Mouse (Mus musculus) neural tube, embryonic 11.5 days (tissue): Measurements from ENCODE around the gene Vmn1r61. TPM values are rescaled to one million over a fixed set of nuclear protein-coding genes. Genes with fewer than 3 reads are reported as not detected.

ENCODE experiments used
- ATAC-seq: fragments of 200-750 bp; cut with Nextera tagmentation; 2 replicates; pipeline ENCODE4 v1.8.0; 2017; ENCODE audit warnings: moderate number of reproducible peaks, mild to moderate bottlenecking, moderate TSS enrichment, moderate library complexity; ENCODE audit not compliant: insufficient read depth, low FRiP score, low TSS enrichment
- DNase-seq: peaks from one replicate; pipeline ENCODE4 v3.0.0-alpha.2; 2015; ENCODE audit warnings: low spot score
- H3K27ac ChIP-seq: fragments of 300-500 bp; sonication (generic); 2 replicates; pipeline ENCODE4 v1.5.1; 2014; ENCODE audit warnings: low read depth, mild to moderate bottlenecking, low read length
- H3K27me3 ChIP-seq: fragments of 300-500 bp; sonication (generic); 2 replicates; pipeline ENCODE4 v1.6.1; 2014; ENCODE audit warnings: mild to moderate bottlenecking, low read length, mixed read lengths; ENCODE audit not compliant: control insufficient read depth, insufficient read depth
- H3K36me3 ChIP-seq: fragments of 300-500 bp; sonication (generic); 2 replicates; pipeline ENCODE4 v1.6.1; 2014; ENCODE audit warnings: mild to moderate bottlenecking, low read length, moderate library complexity, mixed read lengths; ENCODE audit not compliant: control insufficient read depth, insufficient read depth
- H3K4me1 ChIP-seq: fragments of 300-500 bp; sonication (generic); 2 replicates; pipeline ENCODE4 v1.6.1; 2014; ENCODE audit warnings: low read length, mixed read lengths; ENCODE audit not compliant: control insufficient read depth, insufficient read depth
- H3K4me2 ChIP-seq: fragments of 300-500 bp; sonication (generic); 2 replicates; pipeline ENCODE4 v1.6.1; 2014; ENCODE audit warnings: low read depth, mild to moderate bottlenecking, moderate library complexity
- H3K4me3 ChIP-seq: fragments of 300-500 bp; sonication (generic); 2 replicates; pipeline ENCODE4 v1.5.1; 2014; ENCODE audit warnings: low read depth, low read length
- H3K9ac ChIP-seq: fragments of 300-500 bp; sonication (generic); 2 replicates; pipeline ENCODE4 v1.6.1; 2014; ENCODE audit warnings: mild to moderate bottlenecking, low read length
- H3K9me3 ChIP-seq: fragments of 300-500 bp; sonication (generic); 2 replicates; pipeline ENCODE4 v1.6.1; 2016; ENCODE audit warnings: low read length; ENCODE audit not compliant: control insufficient read depth
- polyA plus RNA-seq: library from polyadenylated mRNA; unstranded; fragments of >200 nt; fragmentation: Nextera tagmentation; extraction: Ambion mirVana; gene quantifications from 2 replicates; pipeline ENCODE4 v1.2.1, GENCODE M21; 2014

Vmn1r61 gene
- polyA plus RNA-seq: not detected in 2 replicates

DNA sequence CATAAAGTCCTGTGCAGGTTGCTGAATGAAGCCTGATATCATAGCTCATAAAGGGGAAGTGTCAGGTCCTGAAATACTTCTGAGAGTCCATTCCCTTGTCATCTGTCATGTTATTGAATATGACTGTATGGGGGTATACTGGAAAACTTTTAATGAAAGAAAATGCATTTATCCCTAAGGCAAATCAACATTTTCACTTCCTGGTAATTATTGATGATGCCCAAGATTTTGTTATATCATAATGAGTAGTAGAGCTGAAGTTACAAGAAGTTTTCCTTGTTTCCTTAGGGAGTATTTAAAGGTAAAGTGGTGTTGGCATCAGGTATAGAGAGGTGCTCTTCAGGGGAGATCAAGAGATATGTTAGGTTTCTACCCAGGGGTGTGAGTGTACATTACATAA, at the start of gene Vmn1r61:
Vmn1r61 (minus strand) TSS at position 101 of the 400 bp plus-strand sequence.
- no peak within 1 kb of the TSS for H3K4me2 ChIP-seq
- no peaks in the 10 kb centered on the region for H3K4me1 ChIP-seq
- no peak within 1 kb of the TSS for H3K9ac ChIP-seq
- no peaks in the 10 kb centered on the region for H3K36me3 ChIP-seq
- no peak for DNase-seq
- no peak within 1 kb of the TSS for H3K27ac ChIP-seq
- no peak for ATAC-seq
- H3K27me3 ChIP-seq: no peaks in the 10 kb centered on the region
- no peaks in the 10 kb centered on the region for H3K9me3 ChIP-seq
- no peak within 1 kb of the TSS for H3K4me3 ChIP-seq

Other genes with a start within 250 kb of the Vmn1r61 start
- gene Vmn1r58, start 199.9 kb downstream of the Vmn1r61 start, polyA plus RNA-seq: not detected in 2 replicates
- not detected in 2 replicates for gene Vmn1r59, start 156.5 kb downstream of the Vmn1r61 start, polyA plus RNA-seq
- not detected in 2 replicates for gene Vmn2r28, start 119.3 kb downstream of the Vmn1r61 start, polyA plus RNA-seq
- not detected in 2 replicates for gene Vmn1r60, start 66.0 kb downstream of the Vmn1r61 start, polyA plus RNA-seq
- not detected in 2 replicates for gene Vmn1r62, start 60.3 kb upstream of the Vmn1r61 start, polyA plus RNA-seq
- gene Vmn1r63, start 192.2 kb upstream of the Vmn1r61 start, polyA plus RNA-seq: not detected in 2 replicates